13 mouse cellular contexts compared by ENCODE assay signal in genomic region chr8:70616645-70617044, GRCm38 (mm10). TPM values are rescaled to one million over a fixed set of nuclear protein-coding genes. Genes with fewer than 3 reads are reported as not detected.
DNase-seq lines count a peak whose midpoint lies in the region; ATAC-seq and TF ChIP-seq lines count a peak whose summit lies in the region.
"Had no signal": no experiment of that assay in that cellular context is flagged by ENCODE, and none has a peak within 500 bp of the region (broad histone marks: within the 10 kb centered on the region; RNA-seq: fewer than 3 reads in every experiment).

No protein-coding gene starts in this region.

- no peak for TF ChIP-seq POLR2A in kidney, adult 2 months (IDR thresholded peaks at IDR 0.05; ENCODE audit: low read depth, low read length)

- peak overlapping the region; percentile 58; the same call in 1 of the 2 replicates for H3K4me2 ChIP-seq in liver, embryonic 15.5 days
- H3K4me2 ChIP-seq: embryonic facial prominence, embryonic 15.5 days; forebrain, embryonic 15.5 days had no signal

- TF ChIP-seq CTCF in kidney, adult 2 months (conservative IDR thresholded peaks at IDR 0.05; ENCODE audit: insufficient read depth, insufficient read length, low read depth, low read length): no peak

- no peaks in the 10 kb centered on the region for H3K27me3 ChIP-seq in liver, embryonic 15.5 days
- no peaks in the 10 kb centered on the region for H3K27me3 ChIP-seq in kidney, adult 2 months (replicated peaks; ENCODE audit: control insufficient read depth, insufficient read depth, low read length)

- peak overlapping the region; percentile 40 for H3K4me3 ChIP-seq in liver, embryonic 15.5 days (replicated peaks)
- no peak overlapping the region for H3K4me3 ChIP-seq in kidney, adult 2 months (ENCODE audit: insufficient read depth, low read depth, low read length)
- H3K4me3 ChIP-seq: embryonic facial prominence, embryonic 15.5 days; forebrain, embryonic 15.5 days had no signal

- no peak for ATAC-seq in liver, embryonic 15.5 days (ENCODE audit: insufficient read depth)
- ATAC-seq: forebrain, embryonic 15.5 days had no signal

- no peaks in the 10 kb centered on the region for H3K9me3 ChIP-seq in liver, embryonic 15.5 days (replicated peaks)
- H3K9me3 ChIP-seq: embryonic facial prominence, embryonic 15.5 days; forebrain, embryonic 15.5 days had no signal

- DNase-seq in kidney, postnatal 10 days: peak; percentile 16
- no peak for DNase-seq in kidney, postnatal 25 days
- DNase-seq in thymus, postnatal 4 days: peak; percentile 28
- no peak for DNase-seq in thymus, postnatal 14 days
- DNase-seq in urinary bladder, postnatal 10 days (ENCODE audit: low spot score): no peak
- no peak for DNase-seq in kidney, adult 2 months
- DNase-seq in cerebellum, postnatal 25 days: no peak
- DNase-seq: gastrocnemius, postnatal 14 days; heart, postnatal 14 days; left cerebral cortex, postnatal 4 days had no signal

- no peak overlapping the region for H3K9ac ChIP-seq in liver, embryonic 15.5 days
- H3K9ac ChIP-seq: embryonic facial prominence, embryonic 15.5 days; forebrain, embryonic 15.5 days had no signal

- 30% methylated on average over 11 of the region's 11 CpGs for WGBS in liver, embryonic 15.5 days (ENCODE audit: insufficient replicate concordance)
- WGBS in kidney, adult 2 months: 63% methylated on average over 11 of the region's 11 CpGs

- H3K36me3 ChIP-seq in liver, embryonic 15.5 days (replicated peaks): no peaks in the 10 kb centered on the region
- no peaks in the 10 kb centered on the region for H3K36me3 ChIP-seq in kidney, adult 2 months (ENCODE audit: control insufficient read depth, insufficient read depth, low read length)
- H3K36me3 ChIP-seq: embryonic facial prominence, embryonic 15.5 days; forebrain, embryonic 15.5 days had no signal

- H3K4me1 ChIP-seq in liver, embryonic 15.5 days (replicated peaks): peaks cover 90% of the 10 kb centered on the region
- peaks cover 2% of the 10 kb centered on the region; the same call in 1 of the 2 replicates for H3K4me1 ChIP-seq in kidney, adult 2 months (ENCODE audit: control insufficient read depth, insufficient read depth, low read length)

- H3K27ac ChIP-seq in liver, embryonic 15.5 days (replicated peaks): peak overlapping the region; percentile 65
- H3K27ac ChIP-seq in kidney, adult 2 months (ENCODE audit: insufficient read depth, low read depth, low read length): no peak overlapping the region
- H3K27ac ChIP-seq: embryonic facial prominence, embryonic 15.5 days; forebrain, embryonic 15.5 days had no signal

RNA-seq across cellular contexts. Expression of gene Lrrc25, which starts 0.7 kb away (rescaled TPM):
- 7.2 and 7.4 TPM in 2 replicates for polyA plus RNA-seq in liver, embryonic 15.5 days (2015; fragmentation: Nextera tagmentation; extraction: Ambion mirVana)
- polyA plus RNA-seq in kidney, adult 2 months (2012; rRNA removed): 3.2 and 3.5 TPM in 2 replicates

RNA-seq across cellular contexts. Expression of gene Ssbp4, which starts 8.0 kb away (rescaled TPM):
- polyA plus RNA-seq in liver, embryonic 15.5 days (2015; fragmentation: Nextera tagmentation; extraction: Ambion mirVana): 37.8 and 47.7 TPM in 2 replicates
- polyA plus RNA-seq in kidney, adult 2 months (2012; rRNA removed): 84.9 and 123 TPM in 2 replicates

RNA-seq across cellular contexts. Expression of gene Gdf15, which starts 15.6 kb away (rescaled TPM):
- polyA plus RNA-seq in liver, embryonic 15.5 days (2015; fragmentation: Nextera tagmentation; extraction: Ambion mirVana): 3.4 and 4.3 TPM in 2 replicates
- polyA plus RNA-seq in kidney, adult 2 months (2012; rRNA removed): 11.2 and 17.8 TPM in 2 replicates
- polyA plus RNA-seq: forebrain, embryonic 15.5 days had no signal

RNA-seq across cellular contexts. Expression of gene Isyna1, which starts 22.5 kb away (rescaled TPM):
- polyA plus RNA-seq in liver, embryonic 15.5 days (2015; fragmentation: Nextera tagmentation; extraction: Ambion mirVana): 43.2 and 44.7 TPM in 2 replicates
- 127 and 159 TPM in 2 replicates for polyA plus RNA-seq in kidney, adult 2 months (2012; rRNA removed)

RNA-seq across cellular contexts. Expression of gene Pgpep1, which starts 43.5 kb away (rescaled TPM):
- polyA plus RNA-seq in liver, embryonic 15.5 days (2015; fragmentation: Nextera tagmentation; extraction: Ambion mirVana): 21.7 and 22.3 TPM in 2 replicates
- 296 TPM in 2 replicates for polyA plus RNA-seq in kidney, adult 2 months (2012; rRNA removed)

Comparison
In these comparisons a context has a peak if more than half of its experiments do, and no peak if none do; other contexts are left out.
1. DNase-seq: peak in kidney, postnatal 10 days (single experiment) and thymus, postnatal 4 days (single experiment); none in kidney, postnatal 25 days (0 of 2), thymus, postnatal 14 days (single experiment), urinary bladder, postnatal 10 days (single experiment), kidney, adult 2 months (single experiment) and cerebellum, postnatal 25 days (0 of 2).